Mouse (Mus musculus) myocyte (in vitro differentiated cells): Measurements from ENCODE around the gene Gm49395. TPM values are rescaled to one million over a fixed set of nuclear protein-coding genes. Genes with fewer than 3 reads are reported as not detected.

Source experiments
- H3K27me3 ChIP-seq: one replicate; pipeline ENCODE4 v1.6.1; 2011; ENCODE audit not compliant: control insufficient read depth, insufficient read depth, insufficient read length
- H3K36me3 ChIP-seq: one replicate; pipeline ENCODE4 v1.6.1; 2011; ENCODE audit not compliant: control insufficient read depth, insufficient read depth
- H3K4me2 ChIP-seq: one replicate; pipeline ENCODE4 v1.6.1; 2011; ENCODE audit warnings: low read depth, control low read depth
- H3K4me3 ChIP-seq: one replicate; pipeline ENCODE4 v1.5.1; 2011; ENCODE audit warnings: mild to moderate bottlenecking, control low read depth, moderate library complexity
- H3K79me2 ChIP-seq: one replicate; pipeline ENCODE4 v1.6.1; 2011; ENCODE audit not compliant: control insufficient read depth, insufficient read depth
- H3ac ChIP-seq: one replicate; pipeline ENCODE4 v1.6.1; 2011; ENCODE audit not compliant: control insufficient read depth, insufficient read length
- CEBPB ChIP-seq: IDR thresholded peaks from 2 replicates; pipeline ENCODE4 v1.6.1; 2011; ENCODE audit warnings: mild to moderate bottlenecking, moderate library complexity; ENCODE audit not compliant: poor library complexity, insufficient read depth, severe bottlenecking
- E2F4 ChIP-seq: IDR thresholded peaks from one replicate; pipeline ENCODE4 v1.6.1; 2011; ENCODE audit warnings: mild to moderate bottlenecking, control low read depth, moderate library complexity; ENCODE audit not compliant: insufficient read depth
- MAX ChIP-seq: IDR thresholded peaks from one replicate; pipeline ENCODE4 v1.6.1; 2011; ENCODE audit warnings: low read depth, mild to moderate bottlenecking, control low read depth
- MYOD1 ChIP-seq, 3 experiments: IDR thresholded peaks; one replicate each; pipeline ENCODE4 v1.6.1; 2011; ENCODE audit warnings: control low read depth in 2 of 3, low read depth in 2 of 3, mild to moderate bottlenecking in 2 of 3, moderate library complexity in 1 of 3; ENCODE audit not compliant: insufficient read length in 2 of 3, control insufficient read depth in 1 of 3
- MYOG ChIP-seq, 3 experiments: IDR thresholded peaks; one replicate each; pipeline ENCODE4 v1.6.1; 2011; ENCODE audit warnings: control low read depth in 2 of 3, low read depth in 2 of 3, mild to moderate bottlenecking in 2 of 3; ENCODE audit not compliant: insufficient read length in 2 of 3, control insufficient read depth in 1 of 3, insufficient read depth in 1 of 3
- POLR2A ChIP-seq: IDR thresholded peaks from one replicate; pipeline ENCODE4 v1.6.1; 2011; ENCODE audit warnings: low read depth, mild to moderate bottlenecking, control low read depth, moderate library complexity; ENCODE audit not compliant: insufficient read length
- POLR2AphosphoS2 ChIP-seq: IDR thresholded peaks from one replicate; pipeline ENCODE4 v1.6.1; 2011; ENCODE audit warnings: low read depth, control low read depth; ENCODE audit not compliant: insufficient read length
- REST ChIP-seq: IDR thresholded peaks from one replicate; pipeline ENCODE4 v1.6.1; 2011; ENCODE audit warnings: mild to moderate bottlenecking, control low read depth, moderate library complexity; ENCODE audit not compliant: insufficient read depth, insufficient read length
- SRF ChIP-seq: IDR thresholded peaks from one replicate; pipeline ENCODE4 v1.6.1; 2011; ENCODE audit warnings: low read depth; ENCODE audit not compliant: control insufficient read depth, insufficient read length
- TCF12 ChIP-seq: IDR thresholded peaks from one replicate; pipeline ENCODE4 v1.6.1; 2011; ENCODE audit warnings: mild to moderate bottlenecking, control low read depth; ENCODE audit not compliant: poor library complexity, insufficient read depth, severe bottlenecking
- TCF3 ChIP-seq: IDR thresholded peaks from one replicate; pipeline ENCODE4 v1.6.1; 2011; ENCODE audit warnings: low read depth, control low read depth; ENCODE audit not compliant: insufficient read length
- USF1 ChIP-seq: IDR thresholded peaks from one replicate; pipeline ENCODE4 v1.6.1; 2011; ENCODE audit warnings: low read depth, mild to moderate bottlenecking, control low read depth, moderate library complexity
- polyA plus RNA-seq: library from polyadenylated mRNA; unstranded; fragments of >200 nt; fragmentation: generic; extraction: Trizol; gene quantifications from one replicate; pipeline ENCODE4 v1.2.1, GENCODE M21; 2012; ENCODE audit warnings: missing spikeins

The Gm49395 gene
- polyA plus RNA-seq, 1 experiment = 0.23 TPM

- Histone ChIP-seq H3K79me2 (no peaks in the 10 kb centered on the region), H3K4me2 (peak within 1 kb of the TSS; percentile 100), H3ac (peak within 1 kb of the TSS; percentile 54), H3K36me3 (no peaks in the 10 kb centered on the region), H3K4me3 (peak within 1 kb of the TSS; percentile 61), H3K27me3 (no peaks in the 10 kb centered on the region)
- TF ChIP-seq POLR2A (peak; percentile 88), CEBPB (no peak), E2F4 (peak; percentile 33), POLR2AphosphoS2 (peak; percentile 92), SRF (no peak), MYOG (IDR thresholded peaks at IDR 0.05; ENCODE audit: control insufficient read depth in 1 of 3, insufficient read depth in 1 of 3, insufficient read length in 2 of 3, low read depth in 2 of 3) (no peak), MAX (no peak), TCF12 (no peak), TCF3 (no peak), USF1 (no peak)
Observed at GRCm38 (mm10) chr13:115090069-115090976, 11.4 kb downstream of the Gm49395 start, which contains the start of gene Pelo. TSS of gene Pelo (minus strand) at chr13:115090186.

- H3K79me2 ChIP-seq = no peaks in the 10 kb centered on the region
- peak overlapping the region; percentile 54 for H3ac ChIP-seq
- peak overlapping the region; percentile 61 for H3K4me3 ChIP-seq
- no peaks in the 10 kb centered on the region for H3K27me3 ChIP-seq
- TF ChIP-seq TCF12 (no peak), MAX (no peak), E2F4 (no peak), POLR2A (no peak), CEBPB (no peak), USF1 (no peak), TCF3 (no peak), REST (no peak), POLR2AphosphoS2 (no peak), SRF (no peak), MYOD1 (IDR thresholded peaks at IDR 0.05; ENCODE audit: control insufficient read depth in 1 of 3, insufficient read length in 2 of 3, low read depth in 2 of 3) (no peak), MYOG (IDR thresholded peaks at IDR 0.05; ENCODE audit: control insufficient read depth in 1 of 3, insufficient read depth in 1 of 3, insufficient read length in 2 of 3, low read depth in 2 of 3) (no peak)
- H3K36me3 ChIP-seq = no peaks in the 10 kb centered on the region
- peak overlapping the region; percentile 79 for H3K4me2 ChIP-seq
Observed at GRCm38 (mm10) chr13:115089395-115090025, 12.2 kb downstream of the Gm49395 start.

GRCm38 (mm10) chr13:115089020-115089394 lies 12.7 kb downstream of the Gm49395 start:
- Histone ChIP-seq H3K36me3 (no peaks in the 10 kb centered on the region), H3K4me3 (peak overlapping the region; percentile 61), H3K4me2 (peak overlapping the region; percentile 79), H3K27me3 (no peaks in the 10 kb centered on the region), H3K79me2 (no peaks in the 10 kb centered on the region), H3ac (peak overlapping the region; percentile 54)
- no peak for TF ChIP-seq POLR2AphosphoS2
- no peak for TF ChIP-seq MAX
- no peak for TF ChIP-seq SRF
- TF ChIP-seq E2F4 = no peak
- no peak for TF ChIP-seq TCF12
- no peak for TF ChIP-seq REST
- TF ChIP-seq USF1 = no peak
- no peak for TF ChIP-seq CEBPB
- TF ChIP-seq TCF3 = no peak
- TF ChIP-seq MYOD1 (IDR thresholded peaks at IDR 0.05; ENCODE audit: control insufficient read depth in 1 of 3, insufficient read length in 2 of 3, low read depth in 2 of 3) = no peak
- TF ChIP-seq POLR2A = no peak
- no peak for TF ChIP-seq MYOG (IDR thresholded peaks at IDR 0.05; ENCODE audit: control insufficient read depth in 1 of 3, insufficient read depth in 1 of 3, insufficient read length in 2 of 3, low read depth in 2 of 3)

GRCm38 (mm10) chr13:115085974-115086373 lies 15.7 kb downstream of the Gm49395 start:
- no peak for TF ChIP-seq MAX
- TF ChIP-seq MYOG (IDR thresholded peaks at IDR 0.05; ENCODE audit: control insufficient read depth in 1 of 3, insufficient read depth in 1 of 3, insufficient read length in 2 of 3, low read depth in 2 of 3) = no peak
- TF ChIP-seq USF1 = no peak
- TF ChIP-seq POLR2A = no peak
- no peak for TF ChIP-seq E2F4
- no peak for TF ChIP-seq POLR2AphosphoS2
- no peak for TF ChIP-seq TCF3
- no peak for TF ChIP-seq CEBPB
- Histone ChIP-seq H3K36me3 (no peaks in the 10 kb centered on the region), H3K27me3 (no peaks in the 10 kb centered on the region), H3K79me2 (no peaks in the 10 kb centered on the region), H3K4me2 (no peak overlapping the region), H3ac (no peak overlapping the region), H3K4me3 (no peak overlapping the region)
